Comparison of ENCODE assay signal across 22 mouse cellular contexts in genomic region chr11:113373926-113374325, GRCm38 (mm10).
"Had no signal": no experiment of that assay in that cellular context is flagged by ENCODE, and none has a peak within 500 bp of the region (broad histone marks: within the 10 kb centered on the region; RNA-seq: fewer than 3 reads in every experiment).

No protein-coding gene starts in this region.

- H3K4me3 ChIP-seq: gastrocnemius, adult 2 months; heart, embryonic 10.5 days; heart, embryonic 12.5 days; intestine, embryonic 15.5 days; left cerebral cortex, adult 2 months; limb, embryonic 10.5 days; limb, embryonic 12.5 days; liver, embryonic 13.5 days; liver, embryonic 15.5 days had no signal

- H3K36me3 ChIP-seq: heart, embryonic 10.5 days; limb, embryonic 12.5 days had no signal

- H3K9ac ChIP-seq: heart, embryonic 12.5 days; intestine, embryonic 15.5 days; limb, embryonic 12.5 days; liver, embryonic 13.5 days; liver, embryonic 15.5 days had no signal

- DNase-seq: gastrocnemius, adult 2 months; gastrocnemius, postnatal 25 days; heart, adult 18-20 months; heart, postnatal 10 days; heart, postnatal 4 days; kidney, adult 18-20 months; kidney, adult 8-10 months; kidney, postnatal 10 days; kidney, postnatal 25 days; kidney, postnatal 4 days; liver; liver, embryonic 13.5 days had no signal

- H3K27me3 ChIP-seq: heart, embryonic 12.5 days; intestine, embryonic 15.5 days; limb, embryonic 12.5 days; liver, embryonic 13.5 days; liver, embryonic 15.5 days had no signal

- H3K9me3 ChIP-seq: heart, embryonic 10.5 days; intestine, embryonic 15.5 days; limb, embryonic 10.5 days; liver, embryonic 13.5 days; liver, embryonic 15.5 days had no signal

- H3K27ac ChIP-seq: gastrocnemius, adult 2 months; heart, embryonic 10.5 days; intestine, embryonic 15.5 days; left cerebral cortex, adult 2 months; limb, embryonic 10.5 days; limb, embryonic 12.5 days; liver, embryonic 13.5 days; liver, embryonic 15.5 days had no signal

- H3K4me1 ChIP-seq: heart, embryonic 12.5 days; intestine, embryonic 15.5 days; liver, embryonic 13.5 days; liver, embryonic 15.5 days had no signal

- ATAC-seq: inflammation-experienced regulatory T-cells, adult 6 months; intestine, embryonic 15.5 days; intestine, postnatal 0 days had no signal

- H3K4me2 ChIP-seq: heart, embryonic 12.5 days; intestine, embryonic 15.5 days; limb, embryonic 12.5 days; liver, embryonic 11.5 days; liver, embryonic 13.5 days; liver, embryonic 15.5 days had no signal
